Mouse (Mus musculus) cerebral cortex, adult 2 months (tissue): ENCODE results near the gene Ssh2.

Source experiments
- WGBS: fragments of 180-500 bp; shearing (Covaris S2); methylation state at CpG from one replicate; pipeline ENCODE4 v1.1.7; 2018; 5-methylcytosine and 5-hydroxymethylcytosine counted together

Ssh2 gene

GRCm38 (mm10) chr11:77348985-77349384 is 132.9 kb downstream of the Ssh2 start:
- WGBS = 53% methylated on average over 6 of the region's 6 CpGs

DNA sequence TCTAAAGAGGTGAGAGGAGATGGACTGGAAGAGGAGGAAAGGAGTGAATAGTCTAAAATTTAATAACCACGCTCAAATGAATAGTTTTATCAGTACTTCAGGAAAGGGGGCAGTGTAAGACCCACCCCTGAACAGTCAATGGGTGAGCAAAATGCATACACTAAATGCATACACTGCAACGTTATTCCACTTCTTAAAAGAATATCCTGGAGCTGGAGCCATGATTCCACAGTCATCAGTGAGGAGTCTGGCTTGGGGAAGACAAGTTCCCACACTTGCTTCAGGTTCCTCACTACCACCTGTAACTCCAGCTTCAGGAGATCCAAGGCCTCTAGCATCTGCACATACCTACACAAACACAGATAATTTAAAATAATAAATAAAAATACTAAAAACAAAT is 133.6 kb downstream of the Ssh2 start:
- 84% methylated on average over 2 of the region's 2 CpGs for WGBS

DNA sequence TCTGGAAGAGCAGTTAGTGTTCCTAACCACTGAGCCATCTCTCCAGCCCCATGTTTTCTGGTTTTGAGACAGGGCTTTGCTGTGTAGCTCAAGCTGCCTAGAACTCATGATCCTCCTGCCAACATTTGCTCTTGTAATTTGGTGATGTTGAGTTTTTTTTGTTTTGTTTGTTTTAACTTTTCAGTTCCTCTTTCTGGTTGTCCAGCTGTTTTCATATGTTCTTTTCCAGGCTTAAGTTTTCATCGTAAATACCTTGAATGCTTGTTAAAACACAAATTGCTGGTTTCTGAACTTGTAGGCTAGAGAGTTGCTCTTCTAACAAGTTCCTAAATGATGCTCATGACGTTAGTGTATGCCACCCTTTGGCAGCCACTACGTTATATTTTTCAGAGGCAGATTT is 139.0 kb downstream of the Ssh2 start:
- WGBS = 47% methylated on average over 3 of the region's 3 CpGs

DNA sequence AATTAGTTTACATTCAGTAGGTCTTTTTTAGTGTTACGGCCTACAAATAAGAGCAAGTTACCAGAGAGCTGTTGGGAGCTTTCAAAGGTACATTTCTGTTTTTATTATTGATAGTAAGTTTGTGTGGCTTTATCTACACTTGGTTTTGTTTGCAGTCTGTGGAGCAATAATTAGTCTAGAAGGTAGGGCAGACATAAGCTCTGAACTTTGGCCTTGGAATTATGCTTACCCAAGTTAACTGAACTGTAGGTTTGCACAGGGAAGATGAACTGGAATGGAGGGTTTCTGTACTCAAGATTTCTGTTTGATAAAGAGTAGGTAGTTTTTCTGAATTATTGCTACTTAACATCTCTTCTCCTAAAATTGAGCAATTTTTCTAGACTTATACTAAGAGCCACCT is 141.8 kb downstream of the Ssh2 start:
- 97% methylated on average over 1 of the region's 1 CpGs for WGBS

GRCm38 (mm10) chr11:77363476-77363875 is 147.4 kb downstream of the Ssh2 start:
- 80% methylated on average over 2 of the region's 2 CpGs for WGBS

GRCm38 (mm10) chr11:77364376-77364775 is 148.3 kb downstream of the Ssh2 start:
- 46% methylated on average over 1 of the region's 1 CpGs for WGBS

GRCm38 (mm10) chr11:77365706-77366386 is 149.8 kb downstream of the Ssh2 start:
- 76% methylated on average over 6 of the region's 6 CpGs for WGBS

- 88% methylated on average over 9 of the region's 9 CpGs for WGBS
Observed at GRCm38 (mm10) chr11:77367541-77368270, 151.6 kb downstream of the Ssh2 start.

DNA sequence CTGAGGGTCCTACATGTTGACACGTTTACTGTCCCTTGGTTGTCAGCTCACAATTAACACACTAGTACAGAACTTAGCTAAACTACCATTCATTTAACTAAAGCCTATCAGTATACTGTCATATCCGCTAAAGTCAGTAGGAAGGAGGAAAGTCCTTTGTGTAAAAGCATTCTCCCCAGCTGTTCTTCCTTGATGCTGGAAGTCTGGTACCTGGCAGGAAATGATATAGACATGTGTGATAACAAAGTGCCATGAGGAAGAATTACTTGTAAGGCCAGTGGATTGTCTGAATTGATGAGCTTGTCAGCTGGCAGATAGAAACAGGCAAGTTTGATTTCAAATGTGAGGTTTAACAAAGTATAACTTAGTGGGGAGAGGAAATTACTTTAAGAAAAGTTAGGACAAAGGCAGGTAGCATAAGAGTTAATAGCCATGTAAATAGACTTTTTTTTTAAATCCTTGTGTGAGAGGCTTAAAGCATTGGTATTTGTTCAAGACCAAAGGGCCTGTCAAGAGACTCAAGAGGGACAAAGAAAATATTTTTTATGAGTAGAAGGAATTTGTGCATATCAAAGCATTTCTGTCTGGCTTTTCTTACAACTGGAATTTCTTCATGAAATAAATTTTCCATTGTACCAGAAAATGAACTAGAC is 153.2 kb downstream of the Ssh2 start:
- 77% methylated on average over 2 of the region's 2 CpGs for WGBS

GRCm38 (mm10) chr11:77369841-77370191 is 153.7 kb downstream of the Ssh2 start:
- WGBS = 80% methylated on average over 2 of the region's 2 CpGs

GRCm38 (mm10) chr11:77371088-77371487 is 155.0 kb downstream of the Ssh2 start:
- 71% methylated on average over 3 of the region's 3 CpGs for WGBS

DNA sequence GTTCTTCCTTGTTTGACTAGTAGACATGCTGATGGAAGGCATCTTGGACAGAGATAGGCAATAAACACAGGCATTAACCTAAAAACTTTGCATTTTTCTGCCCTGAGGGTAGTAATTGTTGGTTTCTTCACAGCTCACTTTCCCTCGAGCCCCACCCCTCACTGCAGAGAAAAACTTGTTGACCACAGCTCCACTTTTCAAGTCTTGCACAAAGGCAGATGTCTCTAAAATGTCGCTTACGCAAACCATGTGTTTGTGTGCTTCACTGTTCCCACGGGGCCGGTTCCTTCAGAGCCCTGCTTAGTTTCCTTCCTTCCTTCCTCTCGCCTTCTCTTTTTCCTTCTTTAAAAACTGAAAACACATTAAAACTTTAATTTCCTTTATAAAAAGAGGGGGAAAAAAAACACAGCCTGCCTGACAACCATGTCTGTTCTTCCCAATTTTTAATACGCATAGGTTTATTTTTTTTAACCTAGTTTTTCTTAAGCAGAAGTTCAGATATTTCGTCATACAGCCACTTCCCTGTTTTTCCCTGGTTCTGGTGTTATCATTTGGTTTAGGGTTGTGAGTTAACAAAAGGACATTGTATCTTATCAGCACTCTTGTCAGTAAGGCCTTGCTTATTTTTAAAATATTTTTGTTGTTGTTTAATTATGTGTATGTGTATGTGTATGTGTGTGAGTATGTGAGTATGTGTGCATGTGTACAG is 156.3 kb downstream of the Ssh2 start:
- 47% methylated on average over 8 of the region's 8 CpGs for WGBS

DNA sequence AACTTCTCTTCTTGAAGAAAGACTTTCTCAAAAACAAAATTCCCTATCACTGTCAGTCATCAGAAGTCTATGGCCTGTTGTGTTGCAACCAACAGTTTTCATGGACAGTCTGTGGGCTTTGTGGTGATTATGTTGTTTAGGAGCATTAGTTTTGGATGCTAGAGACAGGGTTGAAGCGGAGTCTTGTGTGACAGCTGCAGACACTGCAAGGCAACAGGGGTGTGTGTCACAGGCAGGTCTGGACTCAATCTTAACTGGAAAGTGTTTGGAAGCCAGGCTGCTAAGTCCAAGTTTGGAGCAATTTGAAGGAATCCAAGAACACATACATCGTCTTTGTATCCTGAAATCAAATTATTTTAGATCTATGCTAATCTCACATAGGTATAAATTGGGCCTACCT is 162.5 kb downstream of the Ssh2 start:
- WGBS = 93% methylated on average over 2 of the region's 2 CpGs

GRCm38 (mm10) chr11:77381174-77381573 is 165.1 kb downstream of the Ssh2 start:
- WGBS = 92% methylated on average over 3 of the region's 3 CpGs

GRCm38 (mm10) chr11:77384151-77384550 is 168.1 kb downstream of the Ssh2 start:
- 84% methylated on average over 3 of the region's 3 CpGs for whole genome bisulfite sequencing

GRCm38 (mm10) chr11:77385706-77386690 is 169.9 kb downstream of the Ssh2 start:
- WGBS = 39% methylated on average over 3 of the region's 3 CpGs

- 92% methylated on average over 3 of the region's 3 CpGs for WGBS
Observed at GRCm38 (mm10) chr11:77388197-77388596, 172.1 kb downstream of the Ssh2 start.

DNA sequence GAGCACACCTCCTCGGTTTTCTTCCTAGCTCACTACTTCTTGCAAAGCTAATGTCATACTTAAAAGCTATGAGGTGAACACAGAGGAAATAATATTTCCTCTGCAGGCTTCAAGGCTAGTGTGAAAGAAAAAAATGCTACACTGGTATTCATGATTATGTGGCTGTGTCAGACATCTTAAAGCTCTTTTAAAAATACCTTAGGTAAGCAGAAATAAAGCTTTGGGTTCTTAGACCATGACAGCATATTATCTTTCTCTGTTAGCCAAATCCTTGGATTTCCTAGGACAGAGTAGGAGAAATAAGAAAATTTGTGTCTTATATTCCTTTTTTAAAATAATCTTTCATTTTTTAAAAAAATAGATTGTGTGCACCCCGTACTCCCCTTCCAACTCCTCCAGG is 179.5 kb downstream of the Ssh2 start:
- WGBS = 78% methylated on average over 2 of the region's 2 CpGs

GRCm38 (mm10) chr11:77402508-77402907 is 186.4 kb downstream of the Ssh2 start:
- 60% methylated on average over 2 of the region's 2 CpGs for WGBS

- 65% methylated on average over 2 of the region's 2 CpGs for WGBS
Observed at GRCm38 (mm10) chr11:77406329-77406728, 190.2 kb downstream of the Ssh2 start.

DNA sequence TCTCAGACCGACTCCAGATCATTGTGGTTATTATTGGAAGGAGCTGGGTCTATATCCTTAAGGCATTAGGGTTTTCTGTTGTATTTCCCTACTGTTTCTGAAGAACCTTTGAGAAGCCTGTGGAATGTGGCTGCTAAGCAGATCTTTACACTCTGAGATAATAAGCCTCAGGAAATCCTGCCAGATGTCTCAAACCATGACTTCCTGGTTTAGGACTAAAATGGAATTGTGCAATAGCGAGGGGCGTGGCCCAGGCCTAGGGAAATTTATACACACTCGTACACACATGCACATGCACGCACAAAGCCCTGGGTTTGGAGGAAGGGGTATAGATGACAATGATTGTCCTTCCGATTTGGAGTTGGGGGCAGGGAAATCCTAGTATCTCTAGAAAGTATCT is 193.8 kb downstream of the Ssh2 start:
- 74% methylated on average over 6 of the region's 6 CpGs for WGBS
